Mouse (Mus musculus) erythroblast, embryonic 14.5 days (primary cell): ENCODE results near the gene Setd1a.

Experiments used
- GATA1 ChIP-seq: IDR thresholded peaks from 2 replicates; pipeline ENCODE4 v1.6.1; 2012; ENCODE audit warnings: low read length, inconsistent platforms, mixed read lengths
- TAL1 ChIP-seq: IDR thresholded peaks from 3 replicates; pipeline ENCODE4 v1.6.1; 2012; ENCODE audit warnings: low read length, inconsistent platforms, mixed read lengths

DNA sequence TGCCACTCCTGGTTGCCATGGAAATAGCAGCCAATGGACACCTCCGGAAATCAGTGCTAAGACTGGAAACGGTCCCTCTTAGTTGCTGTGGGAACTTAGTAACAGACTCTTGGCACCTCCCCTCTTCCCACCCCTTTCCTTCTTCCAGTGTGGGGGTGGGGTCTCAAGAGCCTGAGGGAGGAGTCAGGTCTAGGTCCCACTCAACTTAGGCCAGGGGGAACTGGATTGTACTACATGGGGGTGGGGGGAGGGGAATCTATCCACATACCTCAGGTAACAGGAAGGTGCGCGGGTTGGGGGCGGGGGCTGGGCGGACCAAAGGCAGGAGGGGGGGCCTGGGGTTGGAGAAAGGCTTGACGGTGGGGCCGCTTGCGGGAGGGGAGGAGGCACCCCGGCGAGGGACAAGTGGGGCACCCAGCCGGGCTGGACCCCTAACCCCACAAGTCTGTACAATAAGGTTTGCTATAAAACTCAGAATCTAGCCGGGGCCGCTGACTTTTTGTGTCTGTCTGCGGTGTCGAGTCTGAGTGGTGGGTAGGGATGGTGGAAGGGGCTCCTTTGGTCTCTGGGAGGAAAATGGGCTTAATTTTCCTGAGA is 7.4 kb upstream of the Setd1a start:
- TF ChIP-seq GATA1 (no peak), TAL1 (no peak)
